Mouse (Mus musculus) gastrocnemius, adult 8-10 months (tissue): ENCODE data around the gene Cdyl. TPM values are rescaled to one million over a fixed set of nuclear protein-coding genes. Genes with fewer than 3 reads are reported as not detected.
A peak's percentile ranks its signal among the peaks of the same experiment; 100 is the strongest.

ENCODE experiments used
- DNase-seq, 2 experiments: peaks; one replicate each; pipeline ENCODE4 v3.0.0; 2022; ENCODE audit warnings: low spot score in 2 of 2
- total RNA-seq, 4 experiments: library from RNA; stranded (reverse); gene quantifications; 2 replicates each; pipeline ENCODE4 v1.2.4; 2022

The Cdyl gene
- total RNA-seq, 4 experiments from 2014 or later = 4.7 to 5.7 (median 5.4) TPM

- DNase-seq = no peak
Measured at GRCm38 (mm10) chr13:35797811-35798522, 138.3 kb downstream of the Cdyl start.

- no peak for DNase-seq
Measured at GRCm38 (mm10) chr13:35798645-35799044, 139.0 kb downstream of the Cdyl start.

DNA sequence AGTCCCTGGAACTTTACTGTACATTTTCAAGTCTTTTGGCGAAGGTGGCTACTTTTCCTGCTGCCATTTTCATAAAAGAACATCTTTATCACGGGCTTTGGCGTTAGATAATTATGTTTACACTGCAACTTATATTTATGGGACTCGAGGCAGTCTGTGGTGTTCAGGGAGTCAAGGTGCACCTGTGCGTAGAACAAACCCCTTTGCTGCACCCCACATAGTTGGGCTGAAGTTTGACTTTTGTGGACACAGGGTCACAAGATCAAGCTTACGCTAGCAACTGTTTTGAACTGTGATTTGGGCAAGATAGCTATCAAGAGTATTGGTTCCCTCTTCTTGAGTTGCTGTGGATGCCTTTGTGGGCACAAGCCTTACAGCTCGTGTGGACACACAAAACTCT lies 140.6 kb downstream of the Cdyl start:
- no peak for DNase-seq

DNA sequence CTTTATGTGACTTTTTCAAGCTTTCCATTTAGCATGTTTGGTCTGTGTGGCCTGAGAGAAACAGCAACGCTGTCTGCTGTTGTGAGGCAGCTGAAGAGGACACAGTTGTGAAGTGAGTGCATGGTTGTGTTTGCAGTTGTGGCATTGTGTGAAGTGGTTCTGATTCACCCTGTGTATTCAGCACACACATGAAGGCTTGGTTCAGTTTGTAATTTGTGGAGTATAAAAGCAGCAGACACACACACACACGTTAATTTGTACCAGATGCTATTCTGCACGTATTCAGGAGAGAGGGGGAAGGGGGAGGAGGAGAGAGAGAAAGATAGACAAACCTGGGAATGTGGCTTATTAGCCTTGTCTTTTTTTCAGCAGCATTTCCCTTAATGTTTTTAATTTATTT lies 146.1 kb downstream of the Cdyl start:
- no peak for DNase-seq

- no peak for DNase-seq
Measured at GRCm38 (mm10) chr13:35806165-35806564, 146.5 kb downstream of the Cdyl start.

- DNase-seq = no peak
Measured at GRCm38 (mm10) chr13:35807016-35807415, 147.4 kb downstream of the Cdyl start.

DNA sequence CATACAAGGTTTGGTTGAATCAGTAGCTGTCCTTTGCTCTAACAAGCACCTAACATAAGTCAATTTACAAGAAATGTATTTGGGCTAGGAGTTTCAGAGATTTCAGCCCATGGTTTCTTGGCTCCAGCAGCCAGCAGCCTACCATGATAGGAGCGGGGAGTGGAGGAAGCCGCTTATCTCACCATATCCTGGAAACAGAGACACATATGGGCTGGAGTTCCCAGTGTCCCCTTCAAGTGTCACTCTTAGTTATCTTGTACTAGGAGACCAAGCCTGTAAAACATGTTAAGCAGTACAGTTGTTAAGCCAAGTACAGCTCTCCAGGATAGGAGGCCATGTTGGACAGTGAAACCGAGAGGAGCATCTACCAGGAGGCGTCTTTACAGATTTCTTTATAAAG lies 147.9 kb downstream of the Cdyl start:
- DNase-seq = no peak

- DNase-seq = no peak
Measured at GRCm38 (mm10) chr13:35807940-35808339, 148.3 kb downstream of the Cdyl start.

GRCm38 (mm10) chr13:35809252-35810159 lies 149.9 kb downstream of the Cdyl start:
- no peak for DNase-seq

DNA sequence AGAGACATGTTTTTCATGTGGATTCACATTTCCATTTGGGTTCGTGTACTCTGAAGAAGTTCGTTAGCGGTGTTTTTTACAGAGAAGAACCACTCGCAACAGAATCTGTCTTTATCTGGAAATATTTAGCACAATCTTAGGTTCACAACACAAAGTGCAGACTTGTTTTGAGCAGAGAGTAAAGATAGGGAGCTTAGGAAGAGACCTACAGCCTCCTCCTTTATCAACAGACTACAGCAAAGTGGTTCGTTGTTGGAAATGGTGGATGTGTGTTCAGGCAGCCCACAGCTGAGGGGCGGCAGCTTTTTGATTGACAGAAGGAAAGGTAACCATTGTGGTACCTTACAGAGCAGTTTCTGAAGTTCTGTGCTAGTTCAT lies 150.5 kb downstream of the Cdyl start:
- no peak for DNase-seq

DNA sequence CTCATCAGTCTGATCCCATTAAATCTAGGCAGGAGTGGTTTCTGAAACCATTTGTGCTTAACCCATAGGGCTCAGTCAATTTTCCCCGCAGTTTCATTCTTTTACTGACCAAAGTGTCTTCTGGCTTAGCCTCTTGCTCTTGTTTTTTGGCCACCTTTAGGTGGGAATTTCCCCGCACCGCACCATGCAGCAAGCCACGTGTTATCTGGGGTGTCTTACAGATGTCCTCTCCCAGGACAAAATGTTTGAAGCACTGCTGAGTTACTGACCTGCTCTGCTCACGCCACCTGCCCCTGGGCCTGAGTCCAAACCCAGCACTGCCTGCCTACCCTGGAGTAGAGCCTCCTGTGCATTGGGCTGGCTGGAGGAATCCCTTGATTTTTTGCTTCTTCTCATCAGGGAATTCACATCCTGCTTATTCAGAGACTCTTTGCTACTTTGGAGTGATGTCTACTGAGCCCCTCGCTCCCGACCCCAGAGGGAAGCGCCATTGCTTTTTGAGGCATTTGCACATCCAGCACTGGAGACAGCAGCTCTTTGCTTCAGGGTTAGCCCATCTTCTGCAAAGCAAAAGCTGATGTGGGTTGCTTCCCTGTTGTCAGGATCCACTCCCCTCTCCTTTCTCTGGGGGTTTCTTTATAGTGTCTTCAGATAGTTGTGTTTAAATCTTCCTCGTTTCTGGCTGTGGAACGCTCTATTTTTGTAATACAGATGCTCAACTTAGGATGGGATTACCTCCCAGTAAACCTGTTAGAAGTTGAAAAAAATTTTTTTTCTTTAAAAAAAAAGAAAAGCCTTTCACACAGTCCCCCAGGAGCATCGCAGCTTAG lies 151.9 kb downstream of the Cdyl start:
- DNase-seq = no peak

DNA sequence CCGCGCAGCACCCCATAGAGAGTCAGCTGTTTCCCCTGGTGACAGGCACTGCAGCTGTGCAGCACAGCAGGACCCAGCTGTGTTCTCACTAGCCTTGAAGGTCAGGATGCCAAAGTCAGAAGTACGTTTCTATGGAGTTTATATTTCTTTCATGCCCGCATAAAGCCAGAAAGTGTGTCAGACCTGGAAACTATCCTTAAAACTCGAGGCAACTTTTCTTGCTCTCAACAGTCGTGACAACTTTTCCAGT lies 152.5 kb downstream of the Cdyl start:
- DNase-seq = no peak

DNA sequence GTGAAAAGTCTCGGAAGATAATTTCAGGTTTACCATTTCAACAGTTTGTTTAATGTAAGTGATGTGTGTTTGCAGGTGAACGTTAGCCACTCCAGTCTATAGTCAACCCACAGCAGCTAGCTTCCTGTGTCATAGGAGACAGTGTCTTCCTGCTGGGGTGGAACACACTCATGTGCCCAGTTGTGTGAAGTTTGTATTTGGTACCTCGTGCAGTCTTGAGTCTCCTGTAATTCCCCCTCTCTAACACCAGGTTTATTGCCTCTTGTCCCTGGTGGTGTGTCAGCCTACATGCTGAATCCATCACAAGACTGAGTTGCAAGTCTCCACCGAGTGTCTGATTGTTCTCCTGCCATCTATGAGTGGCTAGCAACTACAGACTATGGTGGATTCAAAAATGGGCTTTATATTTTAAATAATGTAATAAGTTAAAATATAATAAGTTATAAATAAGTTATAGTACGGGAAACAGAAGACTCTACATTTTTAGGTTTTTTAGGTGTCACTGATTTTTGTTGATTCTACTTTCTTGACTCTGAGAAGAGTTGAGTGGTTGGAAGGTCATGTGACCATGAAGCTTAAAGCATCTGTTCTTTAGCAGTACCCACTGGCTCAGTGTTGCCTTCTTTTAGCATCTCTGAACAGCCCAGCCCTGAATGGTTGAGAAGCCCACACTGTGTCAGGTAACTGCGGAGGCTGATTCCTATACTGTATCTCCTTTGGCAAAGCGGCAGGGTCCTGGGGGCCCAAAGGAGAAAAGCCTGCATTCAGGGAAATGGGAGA lies 153.9 kb downstream of the Cdyl start:
- DNase-seq = no peak

DNA sequence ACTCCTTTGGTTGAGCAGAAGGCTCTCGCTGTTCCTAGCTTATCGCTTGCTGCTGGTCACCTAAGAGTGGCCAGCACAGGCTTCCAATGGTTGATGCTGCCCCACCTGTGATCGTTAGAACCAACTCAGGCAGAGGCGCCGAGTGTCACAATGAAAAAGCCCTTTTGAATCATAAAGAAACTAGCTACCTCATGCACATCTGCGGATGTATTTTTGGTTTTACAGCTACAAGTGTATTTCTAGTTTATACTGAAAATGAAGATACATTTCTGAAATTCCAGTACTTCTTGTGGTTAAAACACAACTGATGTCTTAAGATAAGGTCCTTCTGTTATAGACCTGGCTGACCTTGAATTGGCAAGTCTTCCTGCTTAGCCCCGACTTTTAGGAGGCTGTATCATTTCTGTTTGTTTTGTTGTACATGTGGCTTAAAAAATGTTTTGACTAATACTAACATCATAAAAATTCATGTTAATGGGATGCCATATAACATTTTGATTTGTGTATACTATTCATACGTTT lies 155.6 kb downstream of the Cdyl start:
- no peak for DNase-seq

GRCm38 (mm10) chr13:35815782-35816368 lies 156.2 kb downstream of the Cdyl start:
- DNase-seq = peak in 1 of 2 experiments; percentile 24

- no peak for DNase-seq
Measured at GRCm38 (mm10) chr13:35817626-35818025, 158.0 kb downstream of the Cdyl start.

- no peak for DNase-seq
Measured at GRCm38 (mm10) chr13:35818060-35818459, 158.4 kb downstream of the Cdyl start.

DNA sequence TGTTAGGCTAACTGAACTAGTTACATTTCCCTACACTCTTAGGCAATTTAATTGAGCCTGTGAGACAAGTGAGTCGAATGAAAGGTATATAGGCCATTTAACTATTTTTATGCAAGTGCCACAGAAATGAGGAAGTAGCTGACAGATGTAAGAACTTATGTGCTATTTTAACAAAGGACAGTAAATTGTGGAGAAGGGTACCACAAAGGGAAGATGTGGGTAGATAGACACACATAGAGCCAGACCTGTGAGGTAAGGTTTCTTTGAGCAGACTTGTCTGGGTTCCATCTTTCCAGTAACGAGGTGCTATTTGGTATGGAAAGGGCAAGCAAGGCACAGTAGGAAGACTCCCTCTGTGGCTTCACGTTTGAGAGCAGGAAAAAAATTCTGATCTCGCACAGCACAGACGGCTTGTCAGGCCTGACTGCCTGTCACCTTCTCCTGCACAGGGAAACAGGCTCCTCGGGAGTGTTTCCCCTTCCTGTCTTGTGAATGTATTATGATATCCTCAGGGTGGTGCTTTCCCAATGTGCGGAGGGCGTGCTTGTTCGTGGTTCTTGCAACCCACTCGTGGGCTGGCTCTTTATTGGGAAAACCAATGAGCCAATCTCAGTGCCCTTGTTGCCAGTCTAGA lies 162.3 kb downstream of the Cdyl start:
- DNase-seq = no peak

DNA sequence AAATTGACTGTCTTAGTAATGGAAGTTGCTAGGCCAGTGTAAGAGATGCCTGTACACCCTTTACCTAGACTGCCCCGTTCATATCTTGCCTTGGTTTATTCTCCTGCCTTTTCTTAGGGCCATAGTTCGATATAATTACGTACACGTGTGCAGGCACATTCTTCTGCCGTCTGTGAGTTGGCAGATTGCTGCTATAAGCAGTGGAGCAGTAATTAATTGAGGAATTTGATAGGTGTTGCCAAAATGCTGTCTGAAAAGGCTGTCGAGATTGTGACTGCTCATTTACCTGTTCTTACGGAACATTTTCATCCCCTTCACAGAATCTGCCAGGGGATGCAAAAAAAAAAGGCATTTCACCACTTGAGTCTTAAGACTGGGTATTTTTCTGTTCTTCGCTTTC lies 163.2 kb downstream of the Cdyl start:
- DNase-seq = no peak

DNA sequence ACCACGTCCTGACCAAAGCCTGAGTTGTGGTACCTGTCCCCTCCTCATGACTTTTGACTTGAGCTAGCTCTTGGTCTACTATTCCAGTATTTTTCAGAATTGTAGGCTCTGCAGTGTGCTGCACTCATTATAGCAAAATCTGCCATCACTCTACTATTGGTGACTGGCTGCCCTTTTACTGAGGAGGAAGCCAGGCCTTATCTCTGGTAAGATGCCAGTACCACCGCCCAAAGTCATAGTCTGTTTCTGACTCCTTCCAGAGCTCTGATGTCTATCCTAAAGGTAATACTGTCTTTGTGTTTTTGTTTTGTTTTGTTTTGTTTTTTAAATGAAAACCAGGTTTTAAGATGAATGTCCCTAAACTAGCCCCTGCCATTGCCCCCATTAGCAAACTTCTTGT lies 166.0 kb downstream of the Cdyl start:
- no peak for DNase-seq
